Comparison of ENCODE assay signal across 10 mouse cellular contexts in genomic region chr3:57343837-57344607, GRCm38 (mm10). TPM values are rescaled to one million over a fixed set of nuclear protein-coding genes. Genes with fewer than 3 reads are reported as not detected.
DNase-seq lines count a peak whose midpoint lies in the region; ATAC-seq lines count a peak whose summit lies in the region.
"Had no signal": no experiment of that assay in that cellular context is flagged by ENCODE, and none has a peak within 500 bp of the region (broad histone marks: within the 10 kb centered on the region; RNA-seq: fewer than 3 reads in every experiment).

No protein-coding gene starts in this region.

- no peak overlapping the region for H3K4me2 ChIP-seq in lung, embryonic 15.5 days
- H3K4me2 ChIP-seq: limb, embryonic 15.5 days had no signal

- H3K36me3 ChIP-seq in lung, embryonic 15.5 days = no peaks in the 10 kb centered on the region
- H3K36me3 ChIP-seq in forebrain, embryonic 10.5 days (replicated peaks) = no peaks in the 10 kb centered on the region
- H3K36me3 ChIP-seq: limb, embryonic 15.5 days had no signal

- DNase-seq in urinary bladder, postnatal 14 days (ENCODE audit: low spot score) = peak; percentile 32
- DNase-seq in urinary bladder, postnatal 25 days (ENCODE audit: low spot score) = no peak
- peak; percentile 27 for DNase-seq in large intestine, adult 2 months (ENCODE audit: low read depth, low spot score)
- no peak for DNase-seq in forebrain, embryonic 10.5 days (ENCODE audit: extremely low spot score, low spot score)
- DNase-seq in urinary bladder, adult 2 months (ENCODE audit: low spot score) = no peak
- no peak for DNase-seq in B cell, adult 2 months
- DNase-seq in gastrocnemius, postnatal 10 days = no peak
- DNase-seq: cerebellum, postnatal 14 days had no signal

- H3K27me3 ChIP-seq in lung, embryonic 15.5 days = no peaks in the 10 kb centered on the region
- no peaks in the 10 kb centered on the region for H3K27me3 ChIP-seq in forebrain, embryonic 10.5 days (ENCODE audit: poor library complexity, severe bottlenecking)
- H3K27me3 ChIP-seq: limb, embryonic 15.5 days had no signal

- ATAC-seq in lung, embryonic 15.5 days (ENCODE audit: borderline replicate concordance, extremely low read depth, low FRiP score, low TSS enrichment) = peak; percentile 65; the same call in 1 of the 2 replicates

- no peak overlapping the region for H3K4me3 ChIP-seq in lung, embryonic 15.5 days
- no peak overlapping the region for H3K4me3 ChIP-seq in forebrain, embryonic 10.5 days
- H3K4me3 ChIP-seq: limb, embryonic 15.5 days had no signal

- H3K9ac ChIP-seq in lung, embryonic 15.5 days = no peak overlapping the region
- H3K9ac ChIP-seq: limb, embryonic 15.5 days had no signal

- peaks cover 9% of the 10 kb centered on the region; the same call in 1 of the 2 replicates for H3K4me1 ChIP-seq in lung, embryonic 15.5 days
- H3K4me1 ChIP-seq in forebrain, embryonic 10.5 days = no peaks in the 10 kb centered on the region
- H3K4me1 ChIP-seq: limb, embryonic 15.5 days had no signal

- H3K9me3 ChIP-seq in lung, embryonic 15.5 days = no peaks in the 10 kb centered on the region
- H3K9me3 ChIP-seq in forebrain, embryonic 10.5 days = no peaks in the 10 kb centered on the region
- H3K9me3 ChIP-seq: limb, embryonic 15.5 days had no signal

- WGBS in large intestine, adult 2 months = 20% methylated on average over 11 of the region's 11 CpGs
- 24% methylated on average over 11 of the region's 11 CpGs for WGBS in lung, embryonic 15.5 days
- 83% methylated on average over 11 of the region's 11 CpGs for WGBS in forebrain, embryonic 10.5 days

- peak overlapping the region; percentile 67 for H3K27ac ChIP-seq in lung, embryonic 15.5 days
- no peak overlapping the region for H3K27ac ChIP-seq in forebrain, embryonic 10.5 days
- H3K27ac ChIP-seq: limb, embryonic 15.5 days had no signal

RNA-seq across cellular contexts. Expression of gene Tm4sf1, which starts 42.2 kb away (rescaled TPM):
- polyA plus RNA-seq in large intestine, adult 2 months (2012; rRNA removed) = 19.4 and 22.1 TPM in 2 replicates
- polyA plus RNA-seq in lung, embryonic 15.5 days (2015; fragmentation: Nextera tagmentation; extraction: Ambion mirVana) = 96.9 and 100.0 TPM in 2 replicates
- polyA plus RNA-seq in forebrain, embryonic 10.5 days (2016; fragmentation: Nextera tagmentation; extraction: Ambion mirVana) = 4.8 and 6.8 TPM in 2 replicates
- polyA plus RNA-seq in urinary bladder, adult 2 months (2012; rRNA removed) = 126 and 175 TPM in 2 replicates
- 10 to 100 TPM; 41.6 to 42.4 TPM for total RNA-seq in gastrocnemius, postnatal 10 days (2021)

Comparison
In these comparisons a context has a peak if more than half of its experiments do, and no peak if none do; other contexts are left out.
1. DNase-seq: peak in urinary bladder, postnatal 14 days (single experiment) and large intestine, adult 2 months (single experiment); none in urinary bladder, postnatal 25 days (single experiment), forebrain, embryonic 10.5 days (single experiment), urinary bladder, adult 2 months (single experiment), B cell, adult 2 months (0 of 2) and gastrocnemius, postnatal 10 days (single experiment).